Mouse (Mus musculus) bone marrow macrophage, adult 2 months (primary cell): Measurements from ENCODE around the gene 1700001O22Rik. TPM values are rescaled to one million over a fixed set of nuclear protein-coding genes. Genes with fewer than 3 reads are reported as not detected.

Source experiments
- H3K27ac ChIP-seq: 2 replicates; pipeline ENCODE4 v1.5.1; 2012; ENCODE audit warnings: low read depth, low read length; ENCODE audit not compliant: insufficient read depth
- H3K4me1 ChIP-seq: 2 replicates; pipeline ENCODE4 v1.6.1; 2012; ENCODE audit warnings: low read length; ENCODE audit not compliant: control insufficient read depth, insufficient read depth
- H3K4me3 ChIP-seq: 2 replicates; pipeline ENCODE4 v1.5.1; 2012; ENCODE audit warnings: mild to moderate bottlenecking, low read length, moderate library complexity; ENCODE audit not compliant: insufficient read depth
- CTCF ChIP-seq: IDR thresholded peaks from 2 replicates; pipeline ENCODE4 v1.5.1; 2012; ENCODE audit warnings: low read depth, mild to moderate bottlenecking, low read length, moderate library complexity
- POLR2A ChIP-seq: IDR thresholded peaks from 2 replicates; pipeline ENCODE4 v1.6.1; 2012; ENCODE audit warnings: mild to moderate bottlenecking, low read depth, low read length, borderline replicate concordance
- polyA plus RNA-seq: library from polyadenylated mRNA; stranded (reverse); fragments of >200 nt; gene quantifications from 2 replicates; pipeline ENCODE4 v1.2.4, GENCODE M21; 2012; ENCODE audit not compliant: missing spikeins, insufficient read depth, insufficient read length

1700001O22Rik gene
- polyA plus RNA-seq: not detected in 2 replicates

GRCm38 (mm10) chr2:30803604-30804003 is at the start of gene 1700001O22Rik:
Gene 1700001O22Rik (minus strand): TSS chr2:30803661.
- TF ChIP-seq POLR2A (no peak), CTCF (no peak)
- H3K27ac ChIP-seq: no peak within 1 kb of the TSS
- H3K4me1 ChIP-seq: peaks cover 14% of the 10 kb centered on the region
- no peak within 1 kb of the TSS for H3K4me3 ChIP-seq

- Histone ChIP-seq H3K27ac (no peak overlapping the region), H3K4me1 (no peaks in the 10 kb centered on the region), H3K4me3 (no peak overlapping the region)
- no peak for TF ChIP-seq CTCF
- TF ChIP-seq POLR2A: no peak
Observed at GRCm38 (mm10) chr2:30852771-30853313, 49.4 kb upstream of the 1700001O22Rik start.

DNA sequence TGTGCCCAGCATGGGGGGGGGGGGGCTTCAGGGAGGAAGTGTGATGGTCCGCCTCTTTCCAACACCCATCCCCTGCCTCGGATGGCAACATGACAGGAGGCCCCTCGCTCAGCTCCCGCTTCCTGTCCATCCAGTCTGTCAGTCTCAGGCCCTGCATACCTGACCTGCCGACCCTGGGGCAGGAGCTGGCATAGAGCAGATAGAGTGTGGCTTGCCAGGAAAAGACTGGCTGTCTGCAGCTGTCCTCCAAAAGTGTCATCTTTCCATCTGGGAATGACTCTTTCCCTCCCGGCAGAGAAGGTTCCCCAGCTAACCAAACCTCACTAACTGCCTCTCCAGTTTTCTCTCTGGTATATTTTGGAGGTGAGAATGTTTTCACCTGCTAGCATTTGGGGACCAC is 47.1 kb upstream of the 1700001O22Rik start:
- Histone ChIP-seq H3K27ac (no peak overlapping the region), H3K4me3 (no peak overlapping the region), H3K4me1 (no peaks in the 10 kb centered on the region)
- TF ChIP-seq POLR2A (no peak), CTCF (no peak)

- TF ChIP-seq POLR2A (no peak), CTCF (no peak)
- no peak overlapping the region for H3K27ac ChIP-seq
- no peak overlapping the region for H3K4me3 ChIP-seq
- no peaks in the 10 kb centered on the region for H3K4me1 ChIP-seq
Observed at GRCm38 (mm10) chr2:30848184-30848583, 44.7 kb upstream of the 1700001O22Rik start.

DNA sequence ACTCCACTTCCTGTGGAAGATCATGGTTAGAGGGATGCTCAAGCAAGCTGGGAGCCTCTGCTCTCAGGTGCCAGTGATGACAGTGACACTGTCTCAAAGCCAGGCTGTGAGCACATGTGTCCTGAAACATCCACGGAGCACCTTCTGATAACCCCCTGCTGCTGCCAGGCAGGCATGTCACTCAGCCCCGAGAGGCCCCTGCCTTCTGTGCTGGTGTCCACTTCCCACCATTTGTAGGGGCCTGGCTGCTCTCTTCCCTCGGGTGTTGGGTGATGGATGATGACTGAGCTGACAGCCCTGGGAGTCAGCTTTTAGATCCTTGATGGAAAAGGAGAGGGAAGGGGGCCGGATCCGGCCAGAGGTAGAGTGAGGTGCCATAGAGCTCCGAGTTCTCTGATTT is 43.3 kb upstream of the 1700001O22Rik start:
- H3K4me3 ChIP-seq: no peak overlapping the region
- no peak overlapping the region for H3K27ac ChIP-seq
- H3K4me1 ChIP-seq: no peaks in the 10 kb centered on the region
- TF ChIP-seq CTCF: no peak
- no peak for TF ChIP-seq POLR2A

DNA sequence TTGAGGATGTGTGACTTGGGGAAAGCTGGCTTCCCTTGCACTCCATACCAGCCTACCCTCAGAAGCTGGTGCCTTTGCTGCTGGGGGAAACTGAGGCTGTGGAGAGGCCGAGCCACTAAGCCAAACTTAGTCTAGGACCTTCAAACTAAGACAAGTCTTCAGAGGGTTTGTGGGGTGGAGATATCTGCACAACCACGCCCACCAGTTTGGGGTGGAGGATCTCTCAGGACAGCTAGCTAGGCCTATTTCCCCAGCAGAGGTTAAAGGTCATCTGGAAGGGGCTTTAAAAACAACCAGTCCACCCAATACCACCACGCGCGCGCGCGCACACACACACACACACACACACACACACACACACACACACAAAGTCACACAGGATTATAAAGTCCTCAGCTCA is 42.8 kb upstream of the 1700001O22Rik start:
- no peak overlapping the region for H3K4me3 ChIP-seq
- TF ChIP-seq POLR2A (no peak), CTCF (no peak)
- H3K4me1 ChIP-seq: no peaks in the 10 kb centered on the region
- H3K27ac ChIP-seq: no peak overlapping the region

- no peaks in the 10 kb centered on the region for H3K4me1 ChIP-seq
- TF ChIP-seq CTCF (no peak), POLR2A (no peak)
- H3K4me3 ChIP-seq: peak overlapping the region; percentile 36
- no peak overlapping the region for H3K27ac ChIP-seq
Observed at GRCm38 (mm10) chr2:30845152-30846070, 42.0 kb upstream of the 1700001O22Rik start.

DNA sequence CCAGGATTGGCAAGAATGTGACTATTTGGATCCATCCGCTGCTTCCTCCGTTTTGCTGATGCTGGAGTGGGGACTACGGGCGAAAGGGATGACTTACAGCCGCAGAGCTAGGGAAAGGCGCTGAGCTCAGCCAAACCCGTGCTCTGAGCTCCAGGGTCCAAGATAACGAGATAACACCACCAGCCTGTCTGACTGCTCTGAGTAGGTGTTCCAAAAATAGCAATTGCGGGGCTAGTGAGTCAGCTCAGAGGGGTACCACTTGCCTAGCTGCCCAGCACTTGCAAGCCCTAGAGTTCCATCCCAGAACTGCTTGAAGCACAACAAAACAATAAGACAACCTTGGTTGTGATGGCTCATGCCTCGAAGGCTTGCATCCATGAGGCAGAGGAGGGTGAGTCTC is 39.2 kb upstream of the 1700001O22Rik start:
- TF ChIP-seq POLR2A: no peak
- TF ChIP-seq CTCF: no peak
- H3K4me1 ChIP-seq: no peaks in the 10 kb centered on the region
- H3K4me3 ChIP-seq: no peak overlapping the region
- H3K27ac ChIP-seq: no peak overlapping the region

DNA sequence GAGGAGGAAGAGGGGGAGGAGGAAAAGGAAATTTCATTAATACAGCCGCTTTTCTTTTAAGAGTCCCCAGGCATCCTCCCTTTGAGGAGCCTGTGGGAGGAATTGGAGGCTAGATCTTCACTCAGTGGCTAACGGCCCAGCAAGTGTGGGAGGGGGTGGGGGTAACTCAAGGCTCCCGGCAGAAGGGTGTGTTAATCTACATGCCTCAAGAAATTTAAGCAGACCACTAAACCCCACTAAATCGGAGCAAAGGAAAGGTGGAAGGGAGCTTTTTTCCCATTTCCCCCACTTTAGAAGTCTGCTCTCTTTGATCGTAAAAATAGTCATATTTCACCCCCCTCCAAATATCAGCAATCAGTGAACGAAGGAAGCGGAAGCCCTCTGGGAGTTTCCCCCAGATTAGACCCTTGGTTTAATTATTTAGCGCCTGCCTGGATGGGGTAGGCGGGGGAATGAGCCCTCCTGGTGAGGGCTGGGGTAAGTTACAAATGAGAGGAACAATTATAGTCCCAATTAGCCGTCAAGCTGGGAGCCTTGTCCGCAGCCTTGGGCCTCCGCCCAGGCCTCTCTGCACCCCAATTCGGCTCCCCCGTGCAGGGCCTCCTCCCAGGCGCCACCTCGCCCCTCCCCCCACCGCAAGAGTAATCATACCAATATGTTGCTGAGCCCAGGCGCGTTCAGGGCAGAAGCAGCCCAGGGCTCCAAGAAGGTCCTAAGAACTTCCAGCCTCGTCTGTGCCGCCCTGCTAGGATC is 33.0 kb upstream of the 1700001O22Rik start:
- Histone ChIP-seq H3K4me1 (no peaks in the 10 kb centered on the region), H3K27ac (no peak overlapping the region), H3K4me3 (no peak overlapping the region)
- TF ChIP-seq POLR2A (no peak), CTCF (no peak)

GRCm38 (mm10) chr2:30834373-30835022 is 31.0 kb upstream of the 1700001O22Rik start, which contains the start of gene Prrx2:
Gene Prrx2 (plus strand): TSS chr2:30834972.
- TF ChIP-seq POLR2A: no peak
- no peak within 1 kb of the TSS for H3K27ac ChIP-seq
- peaks cover 2% of the 10 kb centered on the region; the same call in 1 of the 2 replicates for H3K4me1 ChIP-seq
- no peak within 1 kb of the TSS for H3K4me3 ChIP-seq
